Comparison of ENCODE assay signal across 8 mouse cellular contexts in genomic region chr9:48733817-48734544, GRCm38 (mm10).
DNase-seq lines count a peak whose midpoint lies in the region; ATAC-seq lines count a peak whose summit lies in the region.

No protein-coding gene starts in this region.

- H3K4me1 ChIP-seq in forebrain, embryonic 10.5 days = peaks cover 98% of the 10 kb centered on the region
- H3K4me1 ChIP-seq in forebrain, embryonic 11.5 days (replicated peaks; ENCODE audit: control insufficient read depth, insufficient read depth, low read length) = peaks cover 27% of the 10 kb centered on the region
- peaks cover 96% of the 10 kb centered on the region for H3K4me1 ChIP-seq in hindbrain, embryonic 13.5 days (replicated peaks)

- DNase-seq in forebrain, embryonic 10.5 days (ENCODE audit: extremely low spot score, low spot score) = no peak
- DNase-seq in forebrain, embryonic 11.5 days (ENCODE audit: low spot score) = no peak
- peak; percentile 44 for DNase-seq in urinary bladder, postnatal 14 days (ENCODE audit: low spot score)
- no peak for DNase-seq in urinary bladder, postnatal 25 days (ENCODE audit: low spot score)
- DNase-seq in lung, postnatal 10 days = peak; percentile 77
- no peak for DNase-seq in spleen, adult 18-20 months
- no peak for DNase-seq in B cell, adult 2 months

- no peaks in the 10 kb centered on the region; the same call in 1 of the 2 replicates for H3K36me3 ChIP-seq in forebrain, embryonic 10.5 days (replicated peaks)
- no peaks in the 10 kb centered on the region for H3K36me3 ChIP-seq in forebrain, embryonic 11.5 days (ENCODE audit: control insufficient read depth, insufficient read depth, low read length)
- H3K36me3 ChIP-seq in hindbrain, embryonic 13.5 days = no peaks in the 10 kb centered on the region

- peak overlapping the region; percentile 70; the same call in 1 of the 2 replicates for H3K27ac ChIP-seq in forebrain, embryonic 10.5 days
- H3K27ac ChIP-seq in forebrain, embryonic 11.5 days (ENCODE audit: low read depth, low read length) = no peak overlapping the region
- peak overlapping the region; percentile 83 for H3K27ac ChIP-seq in hindbrain, embryonic 13.5 days

- no peaks in the 10 kb centered on the region for H3K9me3 ChIP-seq in forebrain, embryonic 10.5 days
- H3K9me3 ChIP-seq in forebrain, embryonic 11.5 days (ENCODE audit: control insufficient read depth, low read length) = no peaks in the 10 kb centered on the region
- H3K9me3 ChIP-seq in hindbrain, embryonic 13.5 days = no peaks in the 10 kb centered on the region

- no peak; the same call in 1 of the 2 replicates for ATAC-seq in forebrain, embryonic 11.5 days (replicated peaks; ENCODE audit: low FRiP score)
- ATAC-seq in hindbrain, embryonic 13.5 days (ENCODE audit: low FRiP score) = no peak; the same call in 1 of the 2 replicates

- no peak overlapping the region; the same call in 1 of the 2 replicates for H3K9ac ChIP-seq in forebrain, embryonic 11.5 days (ENCODE audit: low read length)
- peak overlapping the region; percentile 29; the same call in 1 of the 2 replicates for H3K9ac ChIP-seq in hindbrain, embryonic 13.5 days

- WGBS in forebrain, embryonic 10.5 days = 32% methylated on average over 13 of the region's 13 CpGs
- 26% methylated on average over 13 of the region's 13 CpGs for WGBS in forebrain, embryonic 11.5 days
- WGBS in hindbrain, embryonic 13.5 days = 28% methylated on average over 13 of the region's 13 CpGs

- peaks cover 25% of the 10 kb centered on the region; the same call in 1 of the 2 replicates for H3K27me3 ChIP-seq in forebrain, embryonic 10.5 days (ENCODE audit: poor library complexity, severe bottlenecking)
- H3K27me3 ChIP-seq in forebrain, embryonic 11.5 days (ENCODE audit: control insufficient read depth, insufficient read depth, low read length) = peaks cover 2% of the 10 kb centered on the region; the same call in 1 of the 2 replicates
- peaks cover 5% of the 10 kb centered on the region; the same call in 1 of the 2 replicates for H3K27me3 ChIP-seq in hindbrain, embryonic 13.5 days

- no peak overlapping the region for H3K4me3 ChIP-seq in forebrain, embryonic 10.5 days
- no peak overlapping the region for H3K4me3 ChIP-seq in forebrain, embryonic 11.5 days (ENCODE audit: low read depth, low read length)
- H3K4me3 ChIP-seq in hindbrain, embryonic 13.5 days = no peak overlapping the region

- no peak overlapping the region for H3K4me2 ChIP-seq in forebrain, embryonic 11.5 days (ENCODE audit: low read depth, low read length, severe bottlenecking)
- H3K4me2 ChIP-seq in hindbrain, embryonic 13.5 days = no peak overlapping the region

Comparison
In these comparisons a context has a peak if more than half of its experiments do, and no peak if none do; other contexts are left out.
1. DNase-seq: peak in urinary bladder, postnatal 14 days (single experiment) and lung, postnatal 10 days (single experiment); none in forebrain, embryonic 10.5 days (single experiment), forebrain, embryonic 11.5 days (single experiment), urinary bladder, postnatal 25 days (single experiment), spleen, adult 18-20 months (0 of 2) and B cell, adult 2 months (0 of 2).